Mouse (Mus musculus) lung, postnatal 0 days (tissue): ENCODE measurements around the gene Lrrc61.

Experiments used
- CTCF ChIP-seq: IDR thresholded peaks from 2 replicates; pipeline ENCODE4 v1.5.1; 2016; ENCODE audit warnings: antibody characterized with exemption, mild to moderate bottlenecking
- EP300 ChIP-seq: IDR thresholded peaks from 2 replicates; pipeline ENCODE4 v1.6.1; 2016; ENCODE audit warnings: antibody characterized with exemption, mild to moderate bottlenecking, control low read depth

GRCm38 (mm10) chr6:48573981-48574380 lies 19.4 kb downstream of the Lrrc61 start:
- TF ChIP-seq CTCF (no peak), EP300 (no peak)
